Mouse (Mus musculus): ENCODE data around the gene Naglu. TPM values are rescaled to one million over a fixed set of nuclear protein-coding genes. Genes with fewer than 3 reads are reported as not detected.

Naglu gene
- 29.9 and 57.1 TPM in 2 replicates for polyA plus RNA-seq (2015; fragmentation: Nextera tagmentation; extraction: Ambion mirVana)

DNA sequence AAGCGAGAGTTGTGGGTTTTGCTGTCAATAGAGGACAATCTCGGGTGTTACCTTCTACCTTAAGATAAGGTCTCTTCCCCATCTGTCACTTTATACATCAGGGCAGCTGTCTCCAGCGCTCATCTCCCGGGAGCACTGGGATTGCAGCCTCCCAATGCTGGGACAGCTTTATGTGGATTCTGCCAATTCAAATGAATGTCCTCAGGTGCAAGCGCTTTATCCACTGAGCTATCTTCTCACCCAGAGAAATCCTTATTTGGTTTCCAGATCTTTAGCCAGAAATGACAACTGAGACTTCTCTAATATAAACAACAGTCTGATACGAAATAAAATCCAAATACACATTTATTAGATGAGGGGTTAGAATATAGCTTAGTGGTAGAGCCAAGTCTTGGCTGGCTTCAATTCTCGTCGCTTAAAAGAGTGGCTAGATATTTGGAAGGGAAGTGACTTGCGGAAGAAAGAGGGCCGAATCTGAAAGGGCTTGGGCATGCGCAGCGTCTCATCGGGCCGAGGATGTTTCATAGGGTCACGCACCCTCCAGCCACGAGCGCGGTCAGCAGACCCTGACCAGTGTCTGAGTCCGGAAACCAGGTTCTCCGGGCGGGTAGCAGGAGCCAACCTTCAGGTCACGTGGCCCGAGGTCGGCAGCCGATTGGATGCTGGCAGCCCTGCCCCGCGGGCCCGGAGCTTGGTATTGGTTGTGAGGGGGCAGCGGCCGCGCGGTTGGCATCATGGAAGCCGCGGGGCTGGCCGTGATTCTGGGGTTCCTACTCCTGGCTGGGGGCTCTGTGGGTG lies at the start of gene Naglu:
Gene Naglu, plus strand, starts transcription at position 622 of the 798 bp plus-strand sequence.

DNA sequence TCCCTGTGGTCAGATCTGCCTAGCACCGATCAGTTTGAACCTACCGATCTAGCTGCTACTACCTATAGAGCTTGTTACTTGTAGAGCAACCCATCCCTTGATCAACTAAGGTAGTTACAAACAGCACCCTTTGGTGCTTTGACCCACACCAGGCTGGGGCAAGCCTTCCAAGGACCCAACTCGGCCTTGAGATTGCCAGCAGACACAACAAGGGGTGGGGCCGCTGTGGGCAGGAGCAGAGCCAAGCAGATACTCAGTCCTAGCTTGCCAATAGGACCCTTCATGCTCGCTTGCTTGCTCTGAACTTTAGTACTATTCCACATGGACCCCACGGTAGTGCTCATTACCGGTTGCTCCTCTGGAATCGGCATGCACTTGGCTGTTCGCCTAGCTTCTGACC lies 8.3 kb downstream of the Naglu start, which contains the start of gene Hsd17b1:
Gene Hsd17b1, plus strand, starts transcription at position 291 of the 400 bp plus-strand sequence.

DNA sequence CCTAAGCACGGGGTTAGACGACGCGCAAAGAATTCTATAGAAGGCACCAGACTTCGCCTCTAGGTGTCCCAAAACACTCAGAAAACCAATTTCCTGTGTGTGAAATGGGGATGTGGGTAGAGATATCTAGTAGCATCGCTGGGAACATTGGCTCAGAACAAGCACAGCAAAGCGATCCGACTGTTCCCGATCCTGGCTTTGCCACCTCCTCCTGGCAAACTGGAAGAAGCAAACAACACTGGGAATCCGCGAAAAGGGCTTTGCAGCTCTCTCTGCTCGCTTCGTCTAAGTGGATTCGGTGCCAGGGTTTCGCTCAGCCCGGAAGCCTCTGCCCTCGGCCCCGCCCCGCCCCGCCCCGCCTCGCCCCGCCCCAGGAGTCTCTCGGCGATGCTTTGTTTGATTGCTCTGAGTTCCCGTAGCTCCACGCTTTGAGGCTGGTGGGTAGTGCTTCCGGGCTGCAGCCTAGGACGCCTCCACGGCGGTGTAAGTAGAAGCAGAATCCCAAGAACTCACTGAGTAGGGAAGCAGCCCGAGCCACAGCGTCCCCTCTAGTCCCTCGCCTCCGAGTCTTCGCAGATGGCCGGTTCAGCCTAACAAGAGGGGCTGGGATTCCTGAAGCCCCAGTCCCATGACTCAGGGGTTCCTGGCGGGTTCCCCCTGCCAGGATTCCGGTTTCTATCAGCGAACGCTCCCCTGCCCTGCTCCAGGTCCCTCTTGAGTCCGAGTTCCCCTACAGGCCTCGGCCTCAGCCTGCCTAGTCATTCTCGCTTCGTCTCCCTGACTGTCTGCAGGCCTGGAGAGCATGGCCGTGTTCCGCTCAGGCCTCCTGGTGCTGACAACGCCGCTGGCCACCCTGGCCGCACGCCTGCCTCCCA lies 12.6 kb downstream of the Naglu start, which contains the start of gene Coasy:
Gene Coasy, plus strand, starts transcription at position 358 of the 875 bp plus-strand sequence.

DNA sequence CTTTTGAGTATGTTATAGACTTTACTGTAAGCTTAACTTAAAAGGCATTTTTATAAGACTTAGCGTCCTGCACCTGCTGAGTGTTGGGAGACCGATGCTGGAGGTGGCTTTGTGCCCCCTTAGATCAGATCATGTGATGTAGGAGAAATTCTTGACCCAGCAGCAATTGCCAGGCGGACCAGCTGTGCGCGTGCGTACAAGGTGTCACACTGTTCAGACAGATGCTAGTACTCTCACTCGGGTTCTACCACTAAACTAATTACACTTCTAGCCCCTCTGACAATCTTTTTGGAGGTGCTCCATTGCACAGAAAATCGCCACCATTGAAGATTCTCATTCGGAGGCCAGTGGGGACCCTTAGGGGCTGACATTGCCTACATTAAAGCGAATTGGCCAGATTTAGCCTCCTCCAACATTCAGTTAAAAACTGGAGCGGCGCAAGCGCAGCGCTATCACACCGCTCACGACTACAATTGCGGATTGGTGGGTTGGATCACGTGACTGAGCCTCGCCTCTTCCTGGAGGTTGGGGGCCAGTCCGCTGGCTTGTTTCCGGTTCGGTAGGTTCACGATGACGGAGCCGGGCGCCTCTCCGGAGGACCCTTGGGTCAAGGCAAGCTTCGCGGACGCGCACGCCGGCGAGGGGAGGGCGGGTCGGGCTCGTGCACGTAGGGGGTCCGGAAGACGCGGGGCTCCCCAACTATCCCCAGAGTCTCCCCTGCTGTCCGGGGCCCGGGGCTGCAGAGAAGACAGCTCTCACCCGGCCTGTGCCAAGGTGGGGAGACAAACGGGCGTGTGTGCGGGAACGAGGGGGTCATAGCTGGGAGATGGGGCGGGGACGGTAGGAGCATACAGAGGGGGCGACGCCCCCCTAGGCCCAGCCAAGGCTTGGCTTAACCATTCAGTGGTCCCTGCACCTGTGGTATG lies 17.2 kb downstream of the Naglu start, which contains the start of gene Mlx:
Gene Mlx, plus strand, starts transcription at position 522 of the 926 bp plus-strand sequence.

DNA sequence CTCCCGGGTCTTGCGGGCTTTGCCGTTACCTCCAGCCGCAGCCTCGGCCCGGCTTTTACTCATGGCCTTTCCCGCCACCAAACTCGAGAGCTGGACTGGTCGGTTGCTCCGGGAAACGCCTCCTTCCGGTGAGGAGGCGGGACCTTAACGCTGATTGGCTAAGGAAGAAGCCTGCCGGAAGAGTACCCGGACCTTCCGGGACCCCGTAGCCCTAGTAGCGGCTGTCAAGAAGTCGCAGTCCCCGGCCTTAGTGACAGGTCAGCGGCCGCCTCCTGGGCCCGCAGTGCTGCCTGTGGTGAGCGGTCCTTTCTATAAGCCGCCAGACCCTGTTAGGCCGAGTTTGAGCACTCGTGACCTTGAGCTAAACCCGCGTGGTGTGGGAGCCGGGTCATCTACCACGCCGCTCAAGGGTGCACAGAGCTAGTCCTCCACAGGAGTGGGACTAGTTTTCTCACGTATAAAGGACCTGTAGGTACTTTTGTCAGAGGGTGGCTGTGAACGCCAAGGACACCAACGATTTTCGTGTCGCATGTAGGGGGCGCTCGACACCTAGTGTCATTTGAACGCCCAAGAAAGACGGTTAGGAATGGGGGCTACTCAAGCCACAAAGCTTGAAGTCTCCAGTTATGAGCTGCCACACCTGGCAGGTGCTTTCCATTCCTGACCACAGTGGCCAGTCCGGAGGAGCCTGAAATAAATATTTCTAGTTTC lies 25.7 kb downstream of the Naglu start, which contains the start of gene Psmc3ip:
Gene Psmc3ip, minus strand, starts transcription at position 123 of the 711 bp plus-strand sequence.

GRCm38 (mm10) chr11:101119761-101120544 lies 50.1 kb downstream of the Naglu start, which contains the start of the genes Retreg3 and Tubg1:
Gene Retreg3, minus strand, starts transcription at chr11:101119893.
Gene Tubg1, plus strand, starts transcription at chr11:101119938.

Small RNA genes lying within 50 kb of the gene (microRNA-seq; reads per million reads assigned to microRNA genes)
- 1.8 reads per million for gene Mir6928 (ENCODE audit: borderline replicate concordance, insufficient number of aligned reads)

Other genes starting within 250 kb of the Naglu start
- 17.9 and 25.7 TPM in 2 replicates for gene Stat5b, start 219.3 kb upstream of the Naglu start, polyA plus RNA-seq (2015; fragmentation: Nextera tagmentation; extraction: Ambion mirVana)
- gene Stat5a, start 210.7 kb upstream of the Naglu start, polyA plus RNA-seq (2015; fragmentation: Nextera tagmentation; extraction: Ambion mirVana) = 7.6 and 12.2 TPM in 2 replicates
- 43.6 and 44.0 TPM in 2 replicates for gene Stat3, start 130.5 kb upstream of the Naglu start, polyA plus RNA-seq (2015; fragmentation: Nextera tagmentation; extraction: Ambion mirVana)
- 298 and 326 TPM in 2 replicates for gene Cavin1, start 99.1 kb upstream of the Naglu start, polyA plus RNA-seq (2015; fragmentation: Nextera tagmentation; extraction: Ambion mirVana)
- gene Atp6v0a1, start 60.6 kb upstream of the Naglu start, polyA plus RNA-seq (2015; fragmentation: Nextera tagmentation; extraction: Ambion mirVana) = 48.6 and 61.9 TPM in 2 replicates
- 0.36 and 0.65 TPM in 2 replicates for gene Hsd17b1, start 8.4 kb downstream of the Naglu start, polyA plus RNA-seq (2015; fragmentation: Nextera tagmentation; extraction: Ambion mirVana)
- gene Coasy, start 12.6 kb downstream of the Naglu start, polyA plus RNA-seq (2015; fragmentation: Nextera tagmentation; extraction: Ambion mirVana) = 40.7 and 70.1 TPM in 2 replicates
- gene Mlx, start 17.3 kb downstream of the Naglu start, polyA plus RNA-seq (2015; fragmentation: Nextera tagmentation; extraction: Ambion mirVana) = 33.9 and 46.5 TPM in 2 replicates
- 13.6 and 15.3 TPM in 2 replicates for gene Psmc3ip, start 25.4 kb downstream of the Naglu start, polyA plus RNA-seq (2015; fragmentation: Nextera tagmentation; extraction: Ambion mirVana)
- gene Retreg3, start 49.9 kb downstream of the Naglu start, polyA plus RNA-seq (2015; fragmentation: Nextera tagmentation; extraction: Ambion mirVana) = 17.6 and 20.9 TPM in 2 replicates
- 34.1 and 45.0 TPM in 2 replicates for gene Tubg1, start 49.9 kb downstream of the Naglu start, polyA plus RNA-seq (2015; fragmentation: Nextera tagmentation; extraction: Ambion mirVana)
- gene Tubg2, start 85.9 kb downstream of the Naglu start, polyA plus RNA-seq (2015; fragmentation: Nextera tagmentation; extraction: Ambion mirVana) = 5.6 and 9.6 TPM in 2 replicates
- 0.88 and 1.1 TPM in 2 replicates for gene Cntnap1, start 100.5 kb downstream of the Naglu start, polyA plus RNA-seq (2015; fragmentation: Nextera tagmentation; extraction: Ambion mirVana)
- 14.7 and 16.6 TPM in 2 replicates for gene Plekhh3, start 101.3 kb downstream of the Naglu start, polyA plus RNA-seq (2015; fragmentation: Nextera tagmentation; extraction: Ambion mirVana)
- 0.06 and 0.28 TPM in 2 replicates for gene Ccr10, start 105.4 kb downstream of the Naglu start, polyA plus RNA-seq (2015; fragmentation: Nextera tagmentation; extraction: Ambion mirVana)
- gene Ezh1, start 156.5 kb downstream of the Naglu start, polyA plus RNA-seq (2015; fragmentation: Nextera tagmentation; extraction: Ambion mirVana) = 8.6 and 14.0 TPM in 2 replicates
- gene Ramp2, start 176.0 kb downstream of the Naglu start, polyA plus RNA-seq (2015; fragmentation: Nextera tagmentation; extraction: Ambion mirVana) = 60.0 and 102 TPM in 2 replicates
- gene Vps25, start 183.7 kb downstream of the Naglu start, polyA plus RNA-seq (2015; fragmentation: Nextera tagmentation; extraction: Ambion mirVana) = 97.9 and 113 TPM in 2 replicates
- 4.3 and 4.5 TPM in 2 replicates for gene Wnk4, start 190.6 kb downstream of the Naglu start, polyA plus RNA-seq (2015; fragmentation: Nextera tagmentation; extraction: Ambion mirVana)
- gene Cntd1, start 209.0 kb downstream of the Naglu start, polyA plus RNA-seq (2015; fragmentation: Nextera tagmentation; extraction: Ambion mirVana) = 0.70 and 0.72 TPM in 2 replicates
- gene Coa3, start 209.1 kb downstream of the Naglu start, polyA plus RNA-seq (2015; fragmentation: Nextera tagmentation; extraction: Ambion mirVana) = 156 and 178 TPM in 2 replicates
- 99.1 and 118 TPM in 2 replicates for gene Becn1, start 232.3 kb downstream of the Naglu start, polyA plus RNA-seq (2015; fragmentation: Nextera tagmentation; extraction: Ambion mirVana)
- 55.7 and 85.9 TPM in 2 replicates for gene Psme3, start 246.2 kb downstream of the Naglu start, polyA plus RNA-seq (2015; fragmentation: Nextera tagmentation; extraction: Ambion mirVana)

Measured in adrenal gland, postnatal 0 days (tissue).